Mouse (Mus musculus) lung, postnatal 25 days (tissue): Measurements from ENCODE around the gene Cd34.

Experiments used
- DNase-seq: peaks from one replicate; pipeline ENCODE4 v3.0.0; 2022; ENCODE audit warnings: low spot score

Gene Cd34

GRCm38 (mm10) chr1:194938715-194939114 is at the start of gene Cd34:
Gene Cd34 (plus strand): TSS chr1:194938819.
- DNase-seq, result peak; percentile 68

GRCm38 (mm10) chr1:194894513-194894912 is 44.1 kb upstream of the Cd34 start:
- no peak for DNase-seq

GRCm38 (mm10) chr1:194895287-194895686 is 43.3 kb upstream of the Cd34 start:
- no peak for DNase-seq

- DNase-seq, result no peak
These were observed 37.5 kb upstream of the Cd34 start for GRCm38 (mm10) chr1:194901075-194901474.

GRCm38 (mm10) chr1:194901826-194902225 is 36.8 kb upstream of the Cd34 start:
- DNase-seq, result no peak

GRCm38 (mm10) chr1:194908956-194909355 is 29.7 kb upstream of the Cd34 start:
- DNase-seq, result no peak

GRCm38 (mm10) chr1:194925753-194926350 is 12.8 kb upstream of the Cd34 start:
- no peak for DNase-seq

GRCm38 (mm10) chr1:194927887-194928286 is 10.7 kb upstream of the Cd34 start:
- peak; percentile 24 for DNase-seq

GRCm38 (mm10) chr1:194929275-194929971 is 9.2 kb upstream of the Cd34 start:
- DNase-seq, result no peak

GRCm38 (mm10) chr1:194929972-194930355 is 8.7 kb upstream of the Cd34 start:
- peak; percentile 31 for DNase-seq

- no peak for DNase-seq
These were observed 7.9 kb upstream of the Cd34 start for GRCm38 (mm10) chr1:194930706-194931105.

GRCm38 (mm10) chr1:194935351-194935750 is 3.3 kb upstream of the Cd34 start:
- DNase-seq, result no peak

- no peak for DNase-seq
These were observed 2.9 kb downstream of the Cd34 start for GRCm38 (mm10) chr1:194941528-194941927.

GRCm38 (mm10) chr1:194942912-194943311 is 4.3 kb downstream of the Cd34 start:
- DNase-seq, result no peak

GRCm38 (mm10) chr1:194943485-194943884 is 4.9 kb downstream of the Cd34 start:
- no peak for DNase-seq

GRCm38 (mm10) chr1:194945382-194945781 is 6.8 kb downstream of the Cd34 start:
- DNase-seq, result peak; percentile 38

GRCm38 (mm10) chr1:194946467-194946866 is 7.8 kb downstream of the Cd34 start:
- no peak for DNase-seq

- DNase-seq, result no peak
These were observed 12.3 kb downstream of the Cd34 start for GRCm38 (mm10) chr1:194950913-194951312.

- DNase-seq, result no peak
These were observed 14.3 kb downstream of the Cd34 start for GRCm38 (mm10) chr1:194952891-194953290.

- no peak for DNase-seq
These were observed 16.1 kb downstream of the Cd34 start for GRCm38 (mm10) chr1:194954694-194955093.

- DNase-seq, result peak; percentile 52
These were observed 17.1 kb downstream of the Cd34 start for GRCm38 (mm10) chr1:194955749-194956148.

- no peak for DNase-seq
These were observed 18.4 kb downstream of the Cd34 start for GRCm38 (mm10) chr1:194957021-194957420.

GRCm38 (mm10) chr1:194962181-194962580 is 23.6 kb downstream of the Cd34 start:
- peak; percentile 62 for DNase-seq

GRCm38 (mm10) chr1:194962712-194963111 is 24.1 kb downstream of the Cd34 start:
- DNase-seq, result no peak
